Mouse (Mus musculus): ENCODE results near the gene Psip1. TPM values are rescaled to one million over a fixed set of nuclear protein-coding genes. Genes with fewer than 3 reads are reported as not detected.

The Psip1 gene
- total and polyA plus RNA-seq, 3 experiments = 8.2 to 18.1 (median 17.1) TPM

DNA sequence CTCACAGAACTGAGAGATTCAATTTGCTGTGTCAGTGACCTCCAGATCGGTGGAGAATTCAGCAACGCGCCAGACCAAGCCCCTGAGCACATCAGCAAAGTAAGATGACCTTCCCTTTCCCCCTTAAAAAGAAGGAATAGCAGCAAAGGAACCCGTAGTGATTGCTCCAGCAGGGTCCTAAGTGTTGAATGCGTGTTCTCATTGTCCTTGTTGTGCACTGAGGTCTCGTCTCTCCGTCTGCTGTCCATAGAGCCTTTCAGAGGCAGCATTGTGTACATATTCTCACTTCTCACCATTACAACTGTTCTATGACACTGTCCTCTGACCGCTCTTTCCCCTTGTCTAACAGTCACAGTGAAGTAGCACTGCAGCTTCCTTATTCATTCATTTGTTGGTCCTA lies 49.9 kb downstream of the Psip1 start:
- TF ChIP-seq POLR2A (IDR thresholded peaks at IDR 0.05; ENCODE audit: insufficient read depth, low read depth, low read length) = no peak
- no peak for TF ChIP-seq EP300 (IDR thresholded peaks at IDR 0.05; ENCODE audit: insufficient read depth, low read depth, low read length)
- no peak for TF ChIP-seq CTCF (IDR thresholded peaks at IDR 0.05)
- 97% methylated on average over 8 of the region's 8 CpGs for WGBS

DNA sequence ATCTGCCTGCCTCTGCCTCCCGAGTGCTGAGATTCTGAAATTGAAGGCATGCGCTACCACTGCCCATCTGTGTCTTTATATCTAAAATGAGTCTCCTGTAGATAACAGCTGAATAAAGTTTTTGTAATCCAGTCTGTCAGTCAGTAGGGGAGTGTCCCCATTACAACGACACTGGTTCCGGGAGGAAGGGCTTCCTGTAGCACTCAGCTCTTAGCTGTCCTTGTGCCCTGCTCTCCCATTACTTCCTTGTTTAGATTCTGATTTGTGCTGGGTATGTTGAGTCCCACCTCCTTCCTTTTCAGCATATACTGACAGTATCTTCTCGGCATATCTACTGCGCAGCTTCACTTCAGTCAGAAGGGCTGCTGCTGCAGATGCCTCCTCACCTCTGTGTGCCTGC lies 53.4 kb downstream of the Psip1 start:
- Histone ChIP-seq H3K27ac (no peak overlapping the region), H3K79me2 (replicated peaks; ENCODE audit: control insufficient read depth, insufficient read depth, low read length) (peaks cover 4% of the 10 kb centered on the region; the same call in 1 of the 2 replicates), H3K4me3 (no peak overlapping the region), H3K4me1 (ENCODE audit: control insufficient read depth, insufficient read depth, low read length) (no peaks in the 10 kb centered on the region), H3K27me3 (ENCODE audit: control insufficient read depth, insufficient read depth, low read length) (no peaks in the 10 kb centered on the region), H3K9ac (ENCODE audit: low read depth, low read length) (no peak overlapping the region), H3K36me3 (ENCODE audit: control insufficient read depth, insufficient read depth, low read length) (no peaks in the 10 kb centered on the region; the same call in 1 of the 2 replicates)
- TF ChIP-seq CTCF (IDR thresholded peaks at IDR 0.05) = no peak
- no peak for TF ChIP-seq POLR2A (IDR thresholded peaks at IDR 0.05; ENCODE audit: insufficient read depth, low read depth, low read length)
- TF ChIP-seq EP300 (IDR thresholded peaks at IDR 0.05; ENCODE audit: insufficient read depth, low read depth, low read length) = no peak
- intact Hi-C loops (cut with DNase I) = no loop called here
- no peak for DNase-seq
- 69% methylated on average over 6 of the region's 6 CpGs for WGBS

More for the DNA sequence above, 49.9 kb downstream of the Psip1 start:
- no peaks in the 10 kb centered on the region for H3K27me3 ChIP-seq (ENCODE audit: control insufficient read depth, insufficient read depth, low read length)
- DNase-seq = no peak
- no peak overlapping the region for H3K4me3 ChIP-seq
- no peak overlapping the region for H3K27ac ChIP-seq
- H3K9ac ChIP-seq (ENCODE audit: low read depth, low read length) = no peak overlapping the region
- intact Hi-C loops (cut with DNase I) = no loop called here
- no peaks in the 10 kb centered on the region; the same call in 1 of the 2 replicates for H3K36me3 ChIP-seq (ENCODE audit: control insufficient read depth, insufficient read depth, low read length)
- 0 out of 2 replicates have a peak, but pooled peaks cover 2% of the 10 kb centered on the region for H3K79me2 ChIP-seq (replicated peaks; ENCODE audit: control insufficient read depth, insufficient read depth, low read length)
- H3K4me1 ChIP-seq (ENCODE audit: control insufficient read depth, insufficient read depth, low read length) = no peaks in the 10 kb centered on the region

DNA sequence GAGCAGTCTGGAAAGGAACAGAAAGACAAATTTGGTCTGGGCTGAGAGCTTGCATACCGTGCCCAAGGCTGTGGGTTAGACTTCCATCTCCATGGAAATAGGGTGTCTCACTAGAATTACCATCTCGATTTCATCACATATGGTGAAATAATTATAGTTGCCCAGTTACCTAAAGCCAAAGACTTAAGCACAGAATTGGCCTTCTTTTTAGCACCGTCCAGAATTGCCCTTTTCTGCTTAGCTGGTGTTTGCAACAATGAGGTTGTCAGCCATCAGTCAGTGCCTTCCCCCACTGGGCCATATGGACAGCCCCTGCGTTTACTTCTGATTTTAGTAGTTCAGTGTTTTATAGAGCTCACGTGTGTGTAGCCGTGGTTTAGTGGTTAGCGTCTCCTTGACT lies 54.3 kb downstream of the Psip1 start:
- WGBS = 89% methylated on average over 7 of the region's 7 CpGs
- Histone ChIP-seq H3K4me1 (ENCODE audit: control insufficient read depth, insufficient read depth, low read length) (no peaks in the 10 kb centered on the region), H3K4me3 (no peak overlapping the region), H3K79me2 (replicated peaks; ENCODE audit: control insufficient read depth, insufficient read depth, low read length) (peaks cover 5% of the 10 kb centered on the region; the same call in 1 of the 2 replicates), H3K36me3 (ENCODE audit: control insufficient read depth, insufficient read depth, low read length) (no peaks in the 10 kb centered on the region; the same call in 1 of the 2 replicates), H3K27me3 (ENCODE audit: control insufficient read depth, insufficient read depth, low read length) (no peaks in the 10 kb centered on the region), H3K27ac (no peak overlapping the region), H3K9ac (ENCODE audit: low read depth, low read length) (no peak overlapping the region)
- intact Hi-C loops (cut with DNase I) = no loop called here
- no peak for DNase-seq
- no peak for TF ChIP-seq CTCF (IDR thresholded peaks at IDR 0.05)
- no peak for TF ChIP-seq EP300 (IDR thresholded peaks at IDR 0.05; ENCODE audit: insufficient read depth, low read depth, low read length)
- TF ChIP-seq POLR2A (IDR thresholded peaks at IDR 0.05; ENCODE audit: insufficient read depth, low read depth, low read length) = no peak

DNA sequence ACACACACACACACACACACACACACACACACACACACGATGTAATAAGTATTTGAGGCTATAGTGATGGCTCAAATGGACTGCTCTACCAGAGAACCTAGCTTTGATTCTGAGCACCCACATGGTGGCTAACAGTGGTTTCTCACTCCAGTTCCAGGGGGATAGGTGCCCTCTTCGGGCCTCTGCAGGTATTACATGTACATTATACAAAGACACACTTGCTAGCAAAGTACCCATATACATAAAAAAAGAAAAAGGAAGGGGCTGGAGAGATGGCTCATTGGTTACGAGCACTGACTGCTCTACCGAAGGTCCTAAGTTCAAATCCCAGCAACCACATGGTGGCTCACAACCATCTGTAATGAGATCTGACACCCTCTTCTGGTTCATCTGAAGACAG lies 57.4 kb downstream of the Psip1 start:
- intact Hi-C loops (cut with DNase I) = no loop called here
- peak; percentile 50 for TF ChIP-seq CTCF (IDR thresholded peaks at IDR 0.05)
- TF ChIP-seq POLR2A (IDR thresholded peaks at IDR 0.05; ENCODE audit: insufficient read depth, low read depth, low read length) = no peak
- Histone ChIP-seq H3K9ac (ENCODE audit: low read depth, low read length) (no peak overlapping the region), H3K79me2 (replicated peaks; ENCODE audit: control insufficient read depth, insufficient read depth, low read length) (peaks cover 7% of the 10 kb centered on the region), H3K4me3 (no peak overlapping the region), H3K27ac (no peak overlapping the region), H3K4me1 (ENCODE audit: control insufficient read depth, insufficient read depth, low read length) (peaks cover 2% of the 10 kb centered on the region; the same call in 1 of the 2 replicates), H3K27me3 (ENCODE audit: control insufficient read depth, insufficient read depth, low read length) (no peaks in the 10 kb centered on the region), H3K36me3 (ENCODE audit: control insufficient read depth, insufficient read depth, low read length) (peaks cover 3% of the 10 kb centered on the region; the same call in 1 of the 2 replicates)
- 96% methylated on average over 4 of the region's 4 CpGs for WGBS
- DNase-seq = no peak

DNA sequence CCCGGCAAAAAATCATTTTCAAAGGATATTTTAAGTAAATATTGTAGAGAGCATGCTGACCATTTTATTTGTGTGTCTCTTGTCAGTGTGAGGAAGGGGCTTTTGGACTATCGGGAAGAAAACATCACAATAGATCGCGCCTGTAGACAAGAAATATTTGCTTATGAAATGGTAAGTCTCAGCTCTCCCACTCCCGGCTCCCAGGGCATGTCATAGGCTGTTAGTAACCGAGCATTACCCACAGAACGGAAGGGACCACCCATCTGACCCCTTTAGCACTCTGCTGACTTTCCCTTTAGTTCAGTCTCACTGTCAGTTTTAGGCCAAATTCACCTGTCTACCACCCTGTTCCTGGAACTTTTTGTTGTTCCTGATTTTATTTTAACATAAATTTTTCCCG lies 58.6 kb downstream of the Psip1 start:
- intact Hi-C loops (cut with DNase I) = no loop called here
- H3K27me3 ChIP-seq (ENCODE audit: control insufficient read depth, insufficient read depth, low read length) = no peaks in the 10 kb centered on the region
- no peak overlapping the region for H3K9ac ChIP-seq (ENCODE audit: low read depth, low read length)
- TF ChIP-seq EP300 (IDR thresholded peaks at IDR 0.05; ENCODE audit: insufficient read depth, low read depth, low read length) = no peak
- no peak for TF ChIP-seq CTCF (IDR thresholded peaks at IDR 0.05)
- TF ChIP-seq POLR2A (IDR thresholded peaks at IDR 0.05; ENCODE audit: insufficient read depth, low read depth, low read length) = no peak
- H3K36me3 ChIP-seq (ENCODE audit: control insufficient read depth, insufficient read depth, low read length) = peaks cover 3% of the 10 kb centered on the region; the same call in 1 of the 2 replicates
- no peak overlapping the region for H3K4me3 ChIP-seq
- peaks cover 6% of the 10 kb centered on the region; the same call in 1 of the 2 replicates for H3K4me1 ChIP-seq (ENCODE audit: control insufficient read depth, insufficient read depth, low read length)
- WGBS = 97% methylated on average over 8 of the region's 8 CpGs
- H3K27ac ChIP-seq = no peak overlapping the region
- H3K79me2 ChIP-seq (replicated peaks; ENCODE audit: control insufficient read depth, insufficient read depth, low read length) = peaks cover 9% of the 10 kb centered on the region
- DNase-seq = no peak

DNA sequence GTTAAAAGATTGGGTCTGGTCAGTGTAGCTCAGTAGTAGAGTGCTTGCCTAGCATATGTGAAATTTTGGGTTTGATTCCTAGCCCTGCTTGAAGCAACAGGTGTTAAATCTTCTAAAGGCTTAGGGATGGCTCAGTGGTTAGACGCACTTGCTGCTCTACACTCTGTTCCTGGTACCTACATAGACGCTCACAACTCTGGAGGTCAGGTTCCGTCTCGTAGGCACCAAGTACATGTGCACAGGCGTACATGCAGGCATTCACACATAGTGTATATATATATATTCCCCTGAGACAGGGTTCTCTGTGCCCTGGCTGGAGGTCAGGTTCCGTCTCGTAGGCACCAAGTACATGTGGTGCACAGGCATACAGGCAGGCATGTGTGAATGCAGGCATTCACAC lies 59.1 kb downstream of the Psip1 start:
- DNase-seq = no peak
- Histone ChIP-seq H3K4me1 (ENCODE audit: control insufficient read depth, insufficient read depth, low read length) (peaks cover 6% of the 10 kb centered on the region; the same call in 1 of the 2 replicates), H3K36me3 (ENCODE audit: control insufficient read depth, insufficient read depth, low read length) (peaks cover 5% of the 10 kb centered on the region; the same call in 1 of the 2 replicates), H3K9ac (ENCODE audit: low read depth, low read length) (no peak overlapping the region), H3K27me3 (ENCODE audit: control insufficient read depth, insufficient read depth, low read length) (no peaks in the 10 kb centered on the region), H3K27ac (no peak overlapping the region), H3K4me3 (no peak overlapping the region), H3K79me2 (replicated peaks; ENCODE audit: control insufficient read depth, insufficient read depth, low read length) (peaks cover 9% of the 10 kb centered on the region)
- no peak for TF ChIP-seq CTCF (IDR thresholded peaks at IDR 0.05)
- intact Hi-C loops (cut with DNase I) = no loop called here
- 96% methylated on average over 7 of the region's 7 CpGs for WGBS
